Mouse (Mus musculus) forebrain, embryonic 14.5 days (tissue): ENCODE measurements around the gene Depdc1b. TPM values are rescaled to one million over a fixed set of nuclear protein-coding genes. Genes with fewer than 3 reads are reported as not detected.

ENCODE experiments used
- ATAC-seq: fragments of 200-750 bp; cut with Nextera tagmentation; 2 replicates; pipeline ENCODE4 v1.8.0; 2017; ENCODE audit warnings: mild to moderate bottlenecking, moderate library complexity
- DNase-seq: peaks from one replicate; pipeline ENCODE4 v3.0.0-alpha.2; 2015; ENCODE audit warnings: low spot score
- H3K27ac ChIP-seq: fragments of 300-500 bp; sonication (generic); 2 replicates; pipeline ENCODE4 v1.5.1; 2014; ENCODE audit warnings: low read depth, mild to moderate bottlenecking, control low read depth, low read length, moderate library complexity
- H3K27me3 ChIP-seq: fragments of 300-500 bp; sonication (generic); replicated peaks from 2 replicates; pipeline ENCODE4 v1.6.1; 2014; ENCODE audit warnings: low read length, control low read depth, mixed read lengths; ENCODE audit not compliant: control insufficient read depth, insufficient read depth
- H3K36me3 ChIP-seq: fragments of 300-500 bp; sonication (generic); 2 replicates; pipeline ENCODE4 v1.6.1; 2014; ENCODE audit warnings: low read length, control low read depth; ENCODE audit not compliant: control insufficient read depth, insufficient read depth
- H3K4me1 ChIP-seq: fragments of 300-500 bp; sonication (generic); 2 replicates; pipeline ENCODE4 v1.6.1; 2014; ENCODE audit warnings: antibody characterized with exemption, low read length, control low read depth; ENCODE audit not compliant: control insufficient read depth, insufficient read depth
- H3K4me2 ChIP-seq: fragments of 300-500 bp; sonication (generic); 2 replicates; pipeline ENCODE4 v1.6.1; 2014; ENCODE audit warnings: mild to moderate bottlenecking, control low read depth, low read length
- H3K4me3 ChIP-seq: fragments of 300-500 bp; sonication (generic); 2 replicates; pipeline ENCODE4 v1.5.1; 2014; ENCODE audit warnings: low read depth, low read length, control low read depth
- H3K9ac ChIP-seq: fragments of 300-500 bp; sonication (generic); 2 replicates; pipeline ENCODE4 v1.6.1; 2014; ENCODE audit warnings: mild to moderate bottlenecking, low read length, control low read depth, moderate library complexity
- H3K9me3 ChIP-seq: fragments of 300-500 bp; sonication (generic); replicated peaks from 2 replicates; pipeline ENCODE4 v1.6.1; 2016; ENCODE audit warnings: low read length, control low read depth, mixed read lengths; ENCODE audit not compliant: control insufficient read depth
- WGBS: fragments of 180-500 bp; shearing (Covaris S2); extraction: QIAGEN DNeasy Blood & Tissue Kit; methylation state at CpG from one replicate; pipeline ENCODE4 v1.1.7; 2014; 5-methylcytosine and 5-hydroxymethylcytosine counted together
- polyA plus RNA-seq: library from polyadenylated mRNA; unstranded; fragments of >200 nt; fragmentation: Nextera tagmentation; extraction: Ambion mirVana; gene quantifications from 2 replicates; pipeline ENCODE4 v1.2.1, GENCODE M21; 2014

The Depdc1b gene
- polyA plus RNA-seq, 1 experiment from 2014 or later = 6.8 TPM

DNA sequence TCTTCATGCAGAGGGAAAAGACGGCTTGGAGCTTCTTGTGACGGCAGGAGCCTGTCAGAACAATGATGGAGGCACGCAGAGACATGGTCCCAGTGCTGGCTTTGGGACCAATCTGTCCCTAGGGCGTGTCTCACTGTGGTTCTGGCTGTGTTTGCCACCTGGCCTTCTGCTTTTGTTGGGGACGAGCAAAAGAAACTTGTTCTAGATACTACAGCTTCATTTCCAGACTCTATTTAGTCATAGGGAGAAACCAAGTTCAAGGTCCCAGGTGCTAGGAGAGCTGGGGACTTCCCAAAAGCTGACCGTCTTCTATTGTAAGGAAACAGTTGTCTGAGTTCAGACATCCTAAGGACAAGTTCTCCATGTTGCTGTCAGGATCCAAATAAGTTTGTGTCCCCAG, 21.2 kb downstream of the Depdc1b start:
- DNase-seq (no peak), ATAC-seq (no peak)
- Histone ChIP-seq H3K4me1 (no peaks in the 10 kb centered on the region), H3K4me3 (no peak overlapping the region), H3K27ac (no peak overlapping the region), H3K9me3 (no peaks in the 10 kb centered on the region), H3K36me3 (no peaks in the 10 kb centered on the region), H3K9ac (no peak overlapping the region), H3K4me2 (no peak overlapping the region), H3K27me3 (no peaks in the 10 kb centered on the region)
- WGBS = 93% methylated on average over 6 of the region's 6 CpGs

DNA sequence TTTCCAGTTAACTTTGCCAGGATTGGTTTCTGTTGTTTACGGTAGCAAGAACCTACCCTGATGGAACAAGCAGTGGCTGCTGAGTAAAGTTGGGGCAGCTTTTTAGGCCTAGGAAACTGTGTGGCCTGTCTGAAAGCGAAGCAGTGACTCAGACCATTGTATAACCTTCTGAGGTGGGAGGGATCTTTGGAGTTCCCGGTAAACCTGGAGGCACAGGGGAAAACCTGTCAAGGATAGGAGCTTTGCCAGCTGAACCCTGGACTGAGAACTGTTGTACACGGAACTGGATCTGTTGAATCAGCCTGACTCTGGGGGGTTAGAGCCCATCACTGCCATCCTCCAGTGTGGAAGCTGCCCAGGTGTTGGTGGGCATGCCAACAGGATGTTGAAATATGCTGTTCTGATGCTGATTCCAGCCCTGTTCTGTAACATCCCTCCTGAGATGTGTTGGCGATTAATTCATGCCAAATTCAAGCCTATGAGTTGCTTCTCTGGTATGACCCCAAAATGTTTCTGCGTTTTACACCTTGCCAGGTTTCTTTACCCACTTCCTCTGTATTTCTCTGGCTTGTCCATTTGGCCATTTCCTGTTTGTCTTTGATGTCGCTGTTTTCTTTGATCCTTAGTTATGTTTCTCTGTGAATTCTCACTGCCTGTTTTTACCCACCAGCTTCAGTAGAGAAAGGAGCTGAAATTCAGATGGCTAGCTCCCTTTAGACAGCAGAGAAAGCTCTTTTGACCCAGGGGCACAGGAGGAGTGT, 22.1 kb downstream of the Depdc1b start:
- no peaks in the 10 kb centered on the region for H3K4me1 ChIP-seq
- ATAC-seq (no peak), DNase-seq (no peak)
- H3K27ac ChIP-seq = no peak overlapping the region
- H3K4me2 ChIP-seq = no peak overlapping the region
- H3K27me3 ChIP-seq = no peaks in the 10 kb centered on the region
- WGBS = 88% methylated on average over 7 of the region's 7 CpGs
- H3K36me3 ChIP-seq = no peaks in the 10 kb centered on the region
- no peaks in the 10 kb centered on the region for H3K9me3 ChIP-seq
- H3K9ac ChIP-seq = no peak overlapping the region
- no peak overlapping the region for H3K4me3 ChIP-seq

DNA sequence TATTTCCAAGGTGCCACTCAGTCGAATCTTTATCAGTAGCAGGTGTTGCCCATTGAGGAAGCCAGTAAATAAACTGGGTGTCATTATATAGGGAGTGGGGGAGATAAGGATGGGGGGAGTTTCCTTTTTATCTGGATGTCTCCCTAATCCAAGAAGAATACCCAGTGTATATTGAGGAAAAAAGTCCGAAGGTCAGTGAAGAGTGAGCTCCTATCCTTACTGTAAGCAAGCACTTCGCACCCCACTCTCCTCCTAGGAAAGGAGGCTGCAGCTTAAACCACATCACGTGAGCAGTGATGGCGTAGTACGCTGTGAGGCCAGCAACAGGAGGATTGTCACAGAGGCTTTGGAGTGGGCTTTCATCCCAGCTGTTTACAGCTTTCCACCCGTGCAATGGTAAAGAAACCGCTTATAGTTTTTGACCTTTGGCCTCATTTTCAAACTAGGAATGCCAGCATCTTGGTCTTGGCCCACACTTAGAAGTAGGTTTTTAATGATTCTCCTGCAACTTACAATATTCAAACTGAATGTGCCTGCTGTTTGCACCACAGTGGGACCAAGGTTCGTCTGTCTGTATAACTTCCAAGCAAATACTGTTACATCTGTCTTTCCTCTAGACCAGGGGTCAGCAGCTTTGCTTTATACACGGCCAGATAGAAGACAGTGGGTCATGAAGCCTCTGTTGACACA, 23.9 kb downstream of the Depdc1b start:
- Histone ChIP-seq H3K27ac (no peak overlapping the region), H3K27me3 (no peaks in the 10 kb centered on the region), H3K4me2 (no peak overlapping the region), H3K9ac (no peak overlapping the region), H3K4me1 (no peaks in the 10 kb centered on the region), H3K36me3 (no peaks in the 10 kb centered on the region), H3K9me3 (no peaks in the 10 kb centered on the region), H3K4me3 (no peak overlapping the region)
- 89% methylated on average over 10 of the region's 10 CpGs for WGBS
- ATAC-seq (no peak), DNase-seq (no peak)

DNA sequence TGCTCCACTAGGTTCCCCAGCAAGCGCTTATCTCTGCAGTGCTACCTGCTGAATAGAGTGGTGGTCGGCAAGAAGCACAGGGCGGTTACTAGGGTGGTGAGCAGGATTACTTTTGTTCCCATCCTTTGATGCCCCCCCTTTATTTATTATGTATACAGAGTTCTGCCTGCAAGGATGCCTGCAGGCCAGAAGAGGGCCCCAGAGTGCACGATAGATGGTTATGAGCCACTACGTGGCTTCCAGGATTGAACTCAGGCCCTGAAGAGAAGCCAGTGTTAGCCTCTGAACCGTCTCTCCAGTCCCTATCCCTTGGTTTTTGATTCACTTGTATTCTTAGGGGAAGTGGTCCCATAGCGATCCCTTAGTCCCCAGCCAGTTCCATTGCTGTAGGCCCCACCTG, 25.5 kb downstream of the Depdc1b start:
- 73% methylated on average over 7 of the region's 7 CpGs for WGBS
- Histone ChIP-seq H3K27ac (no peak overlapping the region), H3K27me3 (no peaks in the 10 kb centered on the region), H3K36me3 (no peaks in the 10 kb centered on the region), H3K9ac (no peak overlapping the region), H3K9me3 (no peaks in the 10 kb centered on the region), H3K4me3 (no peak overlapping the region), H3K4me1 (no peaks in the 10 kb centered on the region), H3K4me2 (no peak overlapping the region)
- DNase-seq (no peak), ATAC-seq (no peak)

DNA sequence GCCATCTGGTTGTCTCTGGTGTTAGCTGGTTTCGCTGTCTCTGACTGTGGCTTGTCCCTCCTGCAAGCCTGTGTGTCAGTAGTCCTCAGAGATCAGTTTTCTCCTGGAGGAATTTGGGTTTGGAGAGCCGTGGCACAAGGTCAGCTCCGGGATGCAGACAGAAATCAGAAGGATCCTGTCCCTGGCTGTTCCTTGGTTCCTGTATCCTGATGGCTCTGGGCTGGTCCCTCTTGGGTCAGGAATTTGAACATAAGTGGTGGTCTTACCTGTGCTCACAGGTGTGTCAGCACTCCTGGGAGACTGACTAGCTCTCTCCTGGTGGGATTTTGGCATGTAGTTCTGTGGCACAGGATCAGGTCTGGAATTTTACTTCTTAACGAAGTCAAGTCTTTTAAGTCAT, 29.6 kb downstream of the Depdc1b start:
- DNase-seq = no peak
- WGBS = 90% methylated on average over 4 of the region's 4 CpGs
- Histone ChIP-seq H3K9me3 (no peaks in the 10 kb centered on the region), H3K27me3 (no peaks in the 10 kb centered on the region), H3K9ac (no peak overlapping the region), H3K4me3 (no peak overlapping the region), H3K4me2 (no peak overlapping the region), H3K27ac (no peak overlapping the region), H3K4me1 (no peaks in the 10 kb centered on the region), H3K36me3 (no peaks in the 10 kb centered on the region)
- no peak for ATAC-seq

DNA sequence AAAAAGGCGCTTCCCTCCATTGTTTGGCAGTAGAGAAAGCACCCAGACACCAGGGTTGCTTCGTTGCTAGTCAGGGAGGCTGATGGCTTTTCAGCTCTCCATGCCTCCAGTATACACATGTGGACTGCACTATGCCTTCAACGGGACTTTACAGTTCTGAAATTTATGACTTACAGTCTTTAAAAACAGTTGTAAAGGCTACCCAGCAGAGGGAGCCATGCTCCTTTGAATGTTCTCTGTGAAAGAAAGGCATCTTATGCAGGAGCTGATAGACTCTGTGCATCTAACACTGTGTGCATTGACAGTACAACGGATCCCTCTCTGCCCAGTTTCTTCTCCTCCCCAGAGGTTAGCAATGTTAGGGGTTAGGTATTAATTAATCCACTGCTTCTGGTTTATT, 30.9 kb downstream of the Depdc1b start:
- Histone ChIP-seq H3K4me1 (no peaks in the 10 kb centered on the region), H3K4me2 (no peak overlapping the region), H3K4me3 (no peak overlapping the region), H3K36me3 (no peaks in the 10 kb centered on the region), H3K9ac (no peak overlapping the region), H3K27me3 (no peaks in the 10 kb centered on the region), H3K9me3 (no peaks in the 10 kb centered on the region), H3K27ac (no peak overlapping the region)
- ATAC-seq = peak; percentile 75
- 59% methylated on average over 4 of the region's 4 CpGs for WGBS
- DNase-seq = peak; percentile 90

DNA sequence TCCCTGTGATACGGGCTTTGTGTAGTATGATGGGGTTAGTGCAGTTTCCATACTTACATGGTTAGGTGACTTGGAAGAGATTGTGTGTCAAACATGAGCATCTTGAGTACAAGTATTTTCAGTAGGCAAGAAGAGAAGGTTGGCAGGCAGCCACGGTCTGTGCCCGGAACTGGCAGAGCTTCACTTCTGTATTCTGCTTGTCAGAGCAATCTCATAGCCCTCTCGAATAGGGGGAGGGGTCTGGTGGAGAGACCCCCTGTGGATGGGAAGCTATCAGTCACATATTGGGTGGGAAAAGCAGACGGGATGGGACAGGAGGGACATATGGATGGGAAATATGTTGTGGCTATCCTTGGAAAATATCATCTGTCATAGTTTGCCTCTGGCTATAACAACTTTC, 33.5 kb downstream of the Depdc1b start:
- H3K27me3 ChIP-seq = no peaks in the 10 kb centered on the region
- H3K9me3 ChIP-seq = no peaks in the 10 kb centered on the region
- WGBS = 50% methylated on average over 5 of the region's 5 CpGs
- H3K27ac ChIP-seq = no peak overlapping the region
- DNase-seq (peak; percentile 83), ATAC-seq (peak; percentile 87)
- H3K36me3 ChIP-seq = no peaks in the 10 kb centered on the region
- H3K4me1 ChIP-seq = no peaks in the 10 kb centered on the region
- H3K4me2 ChIP-seq = no peak overlapping the region
- H3K4me3 ChIP-seq = no peak overlapping the region
- no peak overlapping the region for H3K9ac ChIP-seq

DNA sequence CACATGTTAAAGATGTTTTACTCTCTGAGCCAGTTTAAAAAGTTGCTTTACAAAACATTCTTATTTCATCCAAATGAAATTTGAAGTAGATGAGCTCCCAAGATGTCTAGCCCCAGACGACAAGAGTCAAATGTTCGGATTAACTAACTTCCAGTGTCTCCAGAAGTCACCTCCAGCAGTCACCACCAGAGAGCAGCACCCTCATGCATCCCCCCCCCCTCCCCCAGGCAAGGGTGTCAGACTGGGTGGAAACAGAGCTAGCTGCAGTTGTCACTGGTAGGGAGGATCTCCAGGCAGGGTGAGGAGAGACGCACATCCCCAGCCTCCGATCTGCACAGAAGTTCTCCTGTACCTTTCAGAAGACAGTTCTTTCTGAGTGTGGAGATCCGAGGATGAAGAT, 37.6 kb downstream of the Depdc1b start:
- H3K27me3 ChIP-seq = no peaks in the 10 kb centered on the region
- ATAC-seq (no peak), DNase-seq (no peak)
- H3K36me3 ChIP-seq = no peaks in the 10 kb centered on the region
- no peak overlapping the region for H3K9ac ChIP-seq
- WGBS = 89% methylated on average over 5 of the region's 5 CpGs
- H3K4me3 ChIP-seq = no peak overlapping the region
- no peak overlapping the region for H3K27ac ChIP-seq
- H3K4me1 ChIP-seq = no peaks in the 10 kb centered on the region
- no peak overlapping the region for H3K4me2 ChIP-seq
- no peaks in the 10 kb centered on the region for H3K9me3 ChIP-seq

DNA sequence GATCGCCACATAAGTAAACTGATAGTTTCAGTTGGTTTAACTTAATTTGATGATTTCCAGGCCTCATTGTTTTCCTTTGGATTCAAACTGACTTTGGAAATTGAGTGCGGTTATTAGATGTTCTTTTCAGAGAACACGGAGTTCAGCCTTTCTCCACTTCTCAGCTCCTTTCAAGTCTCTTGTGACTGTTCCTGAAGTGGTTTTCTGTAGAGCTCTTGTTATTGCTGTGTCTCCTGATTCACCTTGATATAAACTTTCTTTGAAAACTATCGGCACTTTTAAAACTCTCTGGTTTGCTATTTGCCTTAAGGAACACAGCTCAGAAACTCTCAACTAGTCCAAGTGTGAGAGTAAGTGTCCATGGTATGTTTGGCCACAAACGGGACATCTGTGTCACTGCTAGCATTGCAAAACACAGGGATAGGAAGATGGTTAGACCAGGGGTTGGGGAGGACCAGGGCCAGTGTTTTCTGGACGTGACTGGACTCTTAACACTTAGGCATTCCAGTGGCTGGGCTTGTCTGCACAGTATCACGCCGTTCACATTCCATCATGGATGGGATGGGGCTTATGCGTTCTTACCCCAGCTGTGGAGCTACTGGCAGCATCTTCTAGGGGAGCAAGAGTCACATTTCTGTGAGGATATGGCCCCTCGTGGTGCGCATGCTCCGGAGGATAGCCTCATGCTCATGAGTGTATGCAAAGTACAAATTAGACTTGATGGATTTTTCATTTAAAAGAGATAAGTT, 38.8 kb downstream of the Depdc1b start:
- ATAC-seq (no peak), DNase-seq (no peak)
- Histone ChIP-seq H3K4me3 (no peak overlapping the region), H3K27ac (no peak overlapping the region), H3K4me1 (no peaks in the 10 kb centered on the region), H3K4me2 (no peak overlapping the region), H3K9ac (no peak overlapping the region), H3K36me3 (no peaks in the 10 kb centered on the region), H3K27me3 (no peaks in the 10 kb centered on the region), H3K9me3 (no peaks in the 10 kb centered on the region)
- 92% methylated on average over 12 of the region's 12 CpGs for WGBS
